Mouse (Mus musculus) hindbrain, embryonic 14.5 days (tissue): Measurements from ENCODE around the gene Cd68. TPM values are rescaled to one million over a fixed set of nuclear protein-coding genes. Genes with fewer than 3 reads are reported as not detected.
A peak's percentile ranks its signal among the peaks of the same experiment; 100 is the strongest.

ENCODE experiments used
- ATAC-seq: fragments of 200-750 bp; cut with Nextera tagmentation; 2 replicates; pipeline ENCODE4 v1.8.0; 2017; ENCODE audit warnings: moderate number of reproducible peaks, mild to moderate bottlenecking, moderate TSS enrichment, moderate library complexity; ENCODE audit not compliant: low FRiP score
- DNase-seq: peaks from one replicate; pipeline ENCODE4 v3.0.0-alpha.2; 2015; ENCODE audit warnings: low spot score
- H3K27ac ChIP-seq: fragments of 300-500 bp; sonication (generic); 2 replicates; pipeline ENCODE4 v1.5.1; 2014; ENCODE audit warnings: mild to moderate bottlenecking, moderate library complexity
- H3K27me3 ChIP-seq: fragments of 300-500 bp; sonication (generic); 2 replicates; pipeline ENCODE4 v1.6.1; 2014; ENCODE audit warnings: mild to moderate bottlenecking, low read length, mixed read lengths; ENCODE audit not compliant: control insufficient read depth, insufficient read depth
- H3K36me3 ChIP-seq: fragments of 300-500 bp; sonication (generic); replicated peaks from 2 replicates; pipeline ENCODE4 v1.6.1; 2014; ENCODE audit not compliant: control insufficient read depth, insufficient read depth
- H3K4me1 ChIP-seq: fragments of 300-500 bp; sonication (generic); replicated peaks from 2 replicates; pipeline ENCODE4 v1.6.1; 2014; ENCODE audit warnings: antibody characterized with exemption, low read length, mixed read lengths; ENCODE audit not compliant: control insufficient read depth, insufficient read depth
- H3K4me2 ChIP-seq: fragments of 300-500 bp; sonication (generic); replicated peaks from 2 replicates; pipeline ENCODE4 v1.6.1; 2014; ENCODE audit warnings: mild to moderate bottlenecking, moderate library complexity
- H3K4me3 ChIP-seq: fragments of 300-500 bp; sonication (generic); replicated peaks from 2 replicates; pipeline ENCODE4 v1.5.1; 2014; ENCODE audit warnings: mild to moderate bottlenecking, low read length
- H3K9ac ChIP-seq: fragments of 300-500 bp; sonication (generic); 2 replicates; pipeline ENCODE4 v1.6.1; 2014
- H3K9me3 ChIP-seq: fragments of 300-500 bp; sonication (generic); 2 replicates; pipeline ENCODE4 v1.6.1; 2016; ENCODE audit warnings: low read length; ENCODE audit not compliant: control insufficient read depth
- WGBS: fragments of 180-500 bp; shearing (Covaris S2); extraction: QIAGEN DNeasy Blood & Tissue Kit; methylation state at CpG from one replicate; pipeline ENCODE4 v1.1.7; 2014; 5-methylcytosine and 5-hydroxymethylcytosine counted together
- polyA plus RNA-seq: library from polyadenylated mRNA; unstranded; fragments of >200 nt; fragmentation: Nextera tagmentation; extraction: Ambion mirVana; gene quantifications from 2 replicates; pipeline ENCODE4 v1.2.1, GENCODE M21; 2014

The Cd68 gene
- polyA plus RNA-seq, 1 experiment from 2014 or later = 10.3 TPM

DNA sequence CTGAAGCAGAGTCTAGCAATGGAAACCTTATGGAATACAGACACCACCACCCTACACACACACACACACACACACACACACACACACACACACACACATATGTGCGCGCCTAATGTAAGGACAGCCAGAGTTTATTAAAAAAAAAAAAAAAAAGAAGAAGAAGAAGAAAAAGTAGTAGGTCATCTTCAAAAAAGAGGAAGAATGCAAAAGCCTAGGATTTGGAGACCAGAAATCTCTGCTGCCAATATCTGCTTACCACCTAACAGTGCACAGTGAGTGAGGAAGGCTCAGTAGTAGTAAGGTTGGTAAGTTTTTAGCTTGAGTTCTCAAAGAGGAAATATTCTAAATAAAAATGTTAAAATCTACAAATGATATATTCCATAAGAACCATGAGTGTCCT lies 13.2 kb upstream of the Cd68 start:
- Histone ChIP-seq H3K4me3 (no peak overlapping the region), H3K27ac (no peak overlapping the region), H3K4me2 (no peak overlapping the region; the same call in 1 of the 2 replicates), H3K27me3 (no peaks in the 10 kb centered on the region), H3K36me3 (peaks cover 57% of the 10 kb centered on the region), H3K9ac (no peak overlapping the region), H3K4me1 (peaks cover 25% of the 10 kb centered on the region), H3K9me3 (no peaks in the 10 kb centered on the region)
- 91% methylated on average over 2 of the region's 2 CpGs for WGBS
- no peak for DNase-seq
- ATAC-seq = no peak

DNA sequence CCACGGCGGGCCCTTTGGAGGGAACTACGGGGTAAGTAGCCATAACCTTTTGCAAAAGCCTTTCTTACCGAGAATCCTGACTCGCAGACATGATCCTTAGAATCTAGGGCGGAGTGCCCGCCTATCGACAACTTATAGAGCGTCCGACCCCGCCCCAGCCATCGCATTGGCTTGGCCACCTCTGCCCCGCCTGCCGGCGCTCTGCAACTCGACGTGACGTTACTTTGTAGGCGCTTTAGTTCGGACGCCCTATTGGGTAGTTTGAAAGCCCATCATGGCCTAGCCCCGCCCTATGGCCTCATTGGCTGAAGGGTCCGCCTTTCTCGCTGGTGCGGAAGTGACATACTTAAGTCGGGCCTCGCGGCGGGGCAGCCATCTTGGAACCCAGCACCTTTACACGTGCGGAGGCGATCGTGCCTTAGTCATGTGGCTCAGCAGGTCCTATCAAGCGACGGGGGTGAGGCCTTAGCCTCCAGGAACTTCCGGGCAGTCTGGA lies 6.3 kb upstream of the Cd68 start, which contains the start of gene Eif4a1:
Eif4a1 (minus strand) TSS at position 213 of the 496 bp plus-strand sequence.
- peak within 1 kb of the TSS; percentile 85 for H3K4me3 ChIP-seq
- ATAC-seq (peak; percentile 97), DNase-seq (peak; percentile 100)
- no peaks in the 10 kb centered on the region for H3K9me3 ChIP-seq
- peak within 1 kb of the TSS; percentile 99 for H3K4me2 ChIP-seq
- H3K9ac ChIP-seq = peak within 1 kb of the TSS; percentile 90
- H3K27me3 ChIP-seq = no peaks in the 10 kb centered on the region
- under 1% methylated on average over 36 of the region's 36 CpGs for WGBS
- peaks cover 16% of the 10 kb centered on the region for H3K4me1 ChIP-seq
- H3K27ac ChIP-seq = peak within 1 kb of the TSS; percentile 92
- peaks cover 81% of the 10 kb centered on the region for H3K36me3 ChIP-seq

DNA sequence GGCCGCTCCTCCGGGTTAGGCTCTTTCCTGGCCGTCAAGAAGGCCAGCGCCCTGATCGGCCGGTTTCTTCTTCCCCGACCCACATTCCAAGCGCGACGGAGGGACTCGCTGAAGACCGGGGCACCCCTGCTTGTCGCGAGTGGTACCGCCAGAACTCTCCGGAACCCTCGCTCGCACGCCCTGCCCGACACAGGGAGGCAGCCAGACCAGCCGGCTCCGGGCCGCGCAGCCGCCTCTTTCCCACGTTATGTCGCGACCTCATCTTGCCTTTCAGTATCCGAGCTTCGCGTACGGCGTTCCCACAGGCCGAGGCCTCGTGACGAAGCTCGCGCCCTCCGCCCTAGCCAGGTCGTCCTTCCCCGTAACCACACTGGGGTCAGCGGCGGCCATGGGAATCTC lies 5.8 kb upstream of the Cd68 start:
- 1% methylated on average over 43 of the region's 43 CpGs for WGBS
- DNase-seq (no peak), ATAC-seq (peak; percentile 3)
- Histone ChIP-seq H3K36me3 (peaks cover 79% of the 10 kb centered on the region), H3K4me2 (peak overlapping the region; percentile 99), H3K27ac (peak overlapping the region; percentile 92), H3K9me3 (no peaks in the 10 kb centered on the region), H3K9ac (peak overlapping the region; percentile 90), H3K4me1 (peaks cover 16% of the 10 kb centered on the region), H3K27me3 (no peaks in the 10 kb centered on the region), H3K4me3 (peak overlapping the region; percentile 85)

DNA sequence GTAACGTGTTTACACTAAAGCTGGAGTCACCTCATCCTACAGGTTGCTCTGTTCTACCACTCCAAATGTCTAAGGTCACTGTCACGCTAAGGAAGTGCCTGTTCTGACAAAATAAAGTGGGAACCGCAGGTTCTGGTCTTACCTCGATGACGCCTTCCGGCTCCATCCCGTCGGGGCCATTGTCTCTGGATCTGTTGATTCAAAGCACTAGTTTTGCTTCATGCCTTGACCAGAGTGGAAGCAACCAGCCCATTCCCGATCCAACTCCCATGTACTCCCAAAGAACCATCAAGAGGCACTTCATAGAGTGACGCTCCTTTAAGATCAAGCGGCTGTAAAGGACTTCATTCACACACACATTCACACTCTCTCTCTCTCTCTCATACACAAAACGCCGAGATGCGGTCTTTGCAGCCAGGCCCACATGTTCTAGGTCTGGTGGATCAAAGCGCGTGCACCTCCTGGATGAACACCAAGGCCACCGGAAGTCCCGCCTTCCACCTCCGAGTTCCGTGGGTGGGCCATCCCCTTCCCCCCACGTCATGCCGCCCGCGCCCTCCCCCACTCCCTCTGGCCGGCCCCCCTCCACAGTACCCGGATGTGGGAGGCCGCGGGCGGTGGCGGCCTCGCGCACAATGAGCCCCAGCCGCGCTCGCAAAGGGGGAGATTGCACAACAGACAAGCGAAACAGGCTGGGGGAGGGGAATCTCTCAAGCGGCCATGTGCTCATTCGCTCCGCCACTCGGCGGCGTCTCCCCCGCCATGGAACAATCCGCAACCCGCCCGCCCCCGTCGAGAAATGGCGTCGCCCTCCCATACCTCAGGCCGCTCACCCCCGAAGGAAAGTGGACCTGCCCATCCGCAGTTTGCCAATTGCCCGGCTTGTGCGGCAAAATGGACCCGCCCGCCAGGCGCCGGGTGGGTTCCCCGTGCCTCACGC lies 5.1 kb upstream of the Cd68 start:
- WGBS = 1% methylated on average over 61 of the region's 61 CpGs

DNA sequence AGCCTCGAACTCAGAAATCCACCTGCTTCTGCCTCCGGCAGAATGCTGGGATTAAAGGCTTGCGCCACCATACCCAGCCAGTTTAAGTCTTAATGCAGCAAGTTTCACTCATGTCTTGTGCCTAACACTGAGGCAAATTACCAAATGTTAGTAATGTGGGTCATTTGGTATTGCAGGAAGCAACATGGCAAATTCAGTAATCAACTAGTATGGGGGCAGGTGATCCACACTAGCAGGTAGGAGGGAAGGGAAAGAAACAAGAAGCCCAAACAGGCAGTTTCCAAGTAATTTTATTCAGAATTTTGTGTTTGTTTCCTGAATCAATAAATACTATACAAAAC lies 682 bp upstream of the Cd68 start:
- 91% methylated on average over 3 of the region's 3 CpGs for WGBS

More for the DNA sequence above, 5.1 kb upstream of the Cd68 start:
- peak overlapping the region; percentile 99 for H3K4me2 ChIP-seq
- ATAC-seq (peak; percentile 80), DNase-seq (peak; percentile 94)
- H3K36me3 ChIP-seq = peaks cover 79% of the 10 kb centered on the region
- peaks cover 16% of the 10 kb centered on the region for H3K4me1 ChIP-seq
- peak overlapping the region; percentile 90 for H3K9ac ChIP-seq
- no peaks in the 10 kb centered on the region for H3K9me3 ChIP-seq
- H3K27me3 ChIP-seq = no peaks in the 10 kb centered on the region
- H3K27ac ChIP-seq = peak overlapping the region; percentile 92
- H3K4me3 ChIP-seq = peak overlapping the region; percentile 85

DNA sequence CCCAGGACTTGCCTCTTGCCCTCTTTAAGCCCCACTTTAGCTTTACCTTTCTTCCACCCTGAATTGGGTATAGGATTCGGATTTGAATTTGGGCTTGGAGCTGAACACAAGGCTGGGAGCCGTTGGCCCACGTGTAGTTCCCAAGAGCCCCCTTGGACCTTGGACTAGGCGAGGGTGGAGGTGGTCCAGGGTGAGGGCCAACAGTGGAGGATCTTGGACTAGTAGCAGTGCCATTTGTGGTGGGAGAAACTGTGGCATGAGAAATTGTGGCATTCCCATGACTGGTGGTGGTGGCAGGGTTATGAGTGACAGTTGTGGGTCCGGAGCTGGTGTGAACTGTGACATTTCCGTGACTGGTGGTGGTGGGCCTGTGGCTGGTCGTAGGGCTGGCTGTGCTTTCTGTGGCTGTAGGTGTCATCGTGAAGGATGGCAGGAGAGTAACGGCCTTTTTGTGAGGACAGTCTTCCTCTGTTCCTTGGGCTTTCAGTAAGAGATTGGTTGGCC lies 444 bp downstream of the Cd68 start:
- H3K4me1 ChIP-seq = peaks cover 24% of the 10 kb centered on the region
- no peak overlapping the region for H3K4me2 ChIP-seq
- DNase-seq = no peak
- 77% methylated on average over 9 of the region's 9 CpGs for WGBS
- H3K27me3 ChIP-seq = no peaks in the 10 kb centered on the region
- H3K9me3 ChIP-seq = no peaks in the 10 kb centered on the region
- ATAC-seq = no peak
- no peak overlapping the region for H3K27ac ChIP-seq
- peaks cover 69% of the 10 kb centered on the region for H3K36me3 ChIP-seq
- no peak overlapping the region for H3K4me3 ChIP-seq
- H3K9ac ChIP-seq = no peak overlapping the region

More for the DNA sequence above, 682 bp upstream of the Cd68 start:
- Histone ChIP-seq H3K9ac (no peak overlapping the region), H3K36me3 (peaks cover 73% of the 10 kb centered on the region), H3K4me1 (peaks cover 19% of the 10 kb centered on the region), H3K27me3 (no peaks in the 10 kb centered on the region), H3K9me3 (no peaks in the 10 kb centered on the region), H3K4me3 (no peak overlapping the region), H3K27ac (no peak overlapping the region), H3K4me2 (no peak overlapping the region)
- ATAC-seq (no peak), DNase-seq (no peak)

DNA sequence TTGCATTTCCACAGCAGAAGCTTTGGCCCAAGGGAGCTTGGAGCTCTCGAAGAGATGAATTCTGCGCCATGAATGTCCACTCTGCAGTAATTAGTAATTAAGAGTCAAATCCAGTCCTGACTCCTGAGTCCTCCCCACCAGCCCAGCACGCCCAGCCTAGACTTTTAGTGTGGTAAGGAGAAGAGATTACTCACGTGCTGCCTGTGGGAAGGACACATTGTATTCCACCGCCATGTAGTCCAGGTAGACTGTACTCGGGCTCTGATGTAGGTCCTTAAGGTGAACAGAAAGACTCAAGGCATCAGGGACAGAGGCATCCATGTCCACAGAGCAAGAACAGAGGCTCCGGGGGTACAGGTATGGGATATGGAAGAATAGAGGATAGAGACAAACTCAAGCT lies 1.1 kb downstream of the Cd68 start:
- WGBS = 98% methylated on average over 7 of the region's 7 CpGs
- H3K9ac ChIP-seq = no peak overlapping the region
- H3K27me3 ChIP-seq = no peaks in the 10 kb centered on the region
- no peak for DNase-seq
- no peak overlapping the region for H3K4me2 ChIP-seq
- H3K9me3 ChIP-seq = no peaks in the 10 kb centered on the region
- no peak overlapping the region for H3K4me3 ChIP-seq
- no peak for ATAC-seq
- H3K4me1 ChIP-seq = peaks cover 17% of the 10 kb centered on the region
- H3K36me3 ChIP-seq = peaks cover 67% of the 10 kb centered on the region
- no peak overlapping the region for H3K27ac ChIP-seq

DNA sequence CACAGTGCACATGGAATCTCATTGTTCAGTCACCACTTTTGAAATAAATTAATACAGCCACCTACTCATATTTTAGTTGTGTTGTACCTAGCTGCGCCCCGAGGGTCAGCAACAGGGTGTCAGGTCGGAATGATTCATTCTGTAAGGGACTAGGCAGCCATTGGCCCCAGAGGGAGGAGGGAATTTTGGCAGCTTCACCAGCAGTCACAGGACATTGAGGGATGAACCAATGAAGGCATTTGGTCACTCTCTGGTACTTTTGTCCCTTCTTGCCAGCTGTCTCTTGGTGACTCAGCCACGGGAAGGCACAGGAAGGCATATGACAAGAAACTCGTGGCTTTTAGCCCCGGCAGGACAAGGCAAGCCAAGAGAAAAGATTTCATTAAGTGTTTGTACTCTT lies 2.2 kb downstream of the Cd68 start:
- Histone ChIP-seq H3K9me3 (no peaks in the 10 kb centered on the region), H3K27ac (peak overlapping the region; percentile 93), H3K4me3 (no peak overlapping the region), H3K36me3 (peaks cover 65% of the 10 kb centered on the region), H3K4me2 (no peak overlapping the region), H3K4me1 (peaks cover 14% of the 10 kb centered on the region), H3K9ac (no peak overlapping the region), H3K27me3 (no peaks in the 10 kb centered on the region)
- no peak for ATAC-seq
- WGBS = 91% methylated on average over 6 of the region's 6 CpGs
- no peak for DNase-seq

DNA sequence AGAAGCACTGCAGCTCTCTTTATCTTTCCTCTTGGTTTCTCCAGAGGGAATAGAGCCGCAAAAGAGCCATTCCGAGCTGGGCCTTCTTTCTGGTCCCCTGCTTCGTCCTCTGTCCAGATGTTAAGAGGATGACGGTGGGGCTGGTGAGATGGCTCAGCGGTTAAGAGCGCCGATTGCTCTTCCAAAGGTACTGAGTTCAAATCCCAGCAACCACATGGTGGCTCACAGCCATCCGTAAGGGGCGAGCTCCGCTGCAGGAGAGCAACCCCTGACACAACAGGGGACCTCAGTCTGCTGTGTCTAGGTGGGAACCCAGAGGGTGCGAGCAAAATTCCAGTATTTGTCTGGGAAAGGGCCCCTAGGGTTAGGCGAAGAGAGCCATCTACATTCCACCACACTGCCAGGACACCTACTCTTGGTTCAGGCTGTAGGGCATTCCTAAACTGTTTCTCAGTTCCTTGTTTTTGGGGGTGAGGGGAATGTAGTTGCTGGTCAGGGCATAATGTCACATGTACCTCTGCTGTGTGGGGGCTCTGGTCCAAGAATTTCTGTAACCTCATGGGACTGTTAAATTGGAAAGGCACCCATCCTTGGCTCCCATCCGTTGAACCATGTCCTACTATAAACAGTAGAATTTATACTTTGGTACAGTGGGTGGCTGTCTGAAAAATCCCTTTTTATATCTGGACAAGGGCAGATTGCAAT lies 2.8 kb downstream of the Cd68 start:
- Histone ChIP-seq H3K36me3 (peaks cover 65% of the 10 kb centered on the region), H3K27ac (peak overlapping the region; percentile 93), H3K27me3 (no peaks in the 10 kb centered on the region), H3K9me3 (no peaks in the 10 kb centered on the region), H3K4me1 (peaks cover 14% of the 10 kb centered on the region), H3K4me2 (peak overlapping the region; percentile 58), H3K4me3 (peak overlapping the region; percentile 51), H3K9ac (peak overlapping the region; percentile 50)
- 66% methylated on average over 13 of the region's 13 CpGs for WGBS
- DNase-seq = no peak
- ATAC-seq = peak; percentile 2
